Mouse (Mus musculus): ENCODE data around the gene Uhrf1bp1. TPM values are rescaled to one million over a fixed set of nuclear protein-coding genes. Genes with fewer than 3 reads are reported as not detected.

The Uhrf1bp1 gene
- polyA plus RNA-seq, 1 experiment from 2014 or later: 1.4 TPM

DNA sequence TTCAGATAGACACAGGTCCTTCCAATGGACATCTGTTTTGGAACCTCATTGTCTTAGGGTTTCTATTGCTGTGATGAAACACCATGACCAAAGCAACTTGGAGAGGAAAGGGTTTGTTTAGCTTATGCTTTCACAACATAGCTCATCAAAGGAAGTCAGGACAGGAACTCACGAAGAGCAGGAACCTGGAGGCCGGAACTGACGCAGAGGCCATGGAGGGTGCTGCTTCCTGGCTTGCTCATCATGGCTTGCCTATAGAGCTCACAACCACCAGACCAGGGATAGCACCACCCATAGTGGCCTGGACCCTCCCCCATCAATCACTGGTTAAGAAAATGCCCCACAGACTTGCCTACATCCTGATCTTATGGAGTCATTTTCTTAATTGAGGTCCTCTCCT is 78.8 kb downstream of the Uhrf1bp1 start:
- Histone ChIP-seq H3K36me3 (ENCODE audit: control insufficient read depth, insufficient read depth) (no peaks in the 10 kb centered on the region), H3K4me3 (ENCODE audit: low read depth, low read length) (no peak overlapping the region), H3K9me3 (ENCODE audit: control insufficient read depth) (no peaks in the 10 kb centered on the region), H3K4me1 (replicated peaks; ENCODE audit: control insufficient read depth, insufficient read depth, low read length) (peaks cover 8% of the 10 kb centered on the region; the same call in 1 of the 2 replicates), H3K27ac (ENCODE audit: low read depth, low read length) (no peak overlapping the region), H3K27me3 (replicated peaks; ENCODE audit: control insufficient read depth, insufficient read depth, low read length) (no peaks in the 10 kb centered on the region), H3K4me2 (replicated peaks; ENCODE audit: low read depth) (no peak overlapping the region), H3K9ac (ENCODE audit: low read depth, low read length) (no peak overlapping the region)
- no peak for ATAC-seq
- WGBS: 78% methylated on average over 3 of the region's 3 CpGs
- no peak for TF ChIP-seq CTCF (IDR thresholded peaks at IDR 0.05; ENCODE audit: low read depth)

DNA sequence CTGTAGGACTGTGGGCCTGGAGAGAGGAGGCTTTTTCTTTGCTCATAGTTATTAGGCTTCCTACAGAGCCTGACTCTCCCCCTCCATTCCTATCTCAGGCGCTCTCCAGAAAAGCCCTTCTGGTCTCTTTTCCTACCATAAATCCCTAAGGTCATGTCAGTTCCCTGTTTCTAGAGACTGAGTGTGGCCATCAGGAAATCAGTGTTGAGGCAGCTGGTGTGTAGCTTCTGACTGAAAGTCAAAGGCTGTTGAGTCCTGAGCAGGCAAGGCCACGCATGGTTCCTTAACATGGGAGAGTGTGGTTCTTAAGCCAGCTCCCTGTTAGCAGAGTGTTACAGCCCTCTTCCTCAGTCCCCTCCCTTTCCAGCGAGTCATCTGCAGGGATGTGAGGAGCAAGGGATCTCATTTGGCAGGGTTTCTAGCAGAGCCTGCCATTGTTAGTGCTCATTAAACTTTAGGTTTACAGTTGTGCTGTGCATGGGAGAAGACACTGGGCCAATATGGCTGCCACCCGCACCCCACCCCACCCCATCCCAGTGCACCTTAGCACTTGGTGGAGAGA is 80.9 kb downstream of the Uhrf1bp1 start:
- no peak overlapping the region for H3K9ac ChIP-seq (ENCODE audit: low read depth, low read length)
- H3K36me3 ChIP-seq (ENCODE audit: control insufficient read depth, insufficient read depth): no peaks in the 10 kb centered on the region
- H3K4me1 ChIP-seq (replicated peaks; ENCODE audit: control insufficient read depth, insufficient read depth, low read length): peaks cover 8% of the 10 kb centered on the region; the same call in 1 of the 2 replicates
- no peak overlapping the region for H3K4me3 ChIP-seq (ENCODE audit: low read depth, low read length)
- no peak for TF ChIP-seq CTCF (IDR thresholded peaks at IDR 0.05; ENCODE audit: low read depth)
- ATAC-seq: no peak
- WGBS: 78% methylated on average over 4 of the region's 4 CpGs
- H3K4me2 ChIP-seq (replicated peaks; ENCODE audit: low read depth): no peak overlapping the region
- no peak overlapping the region; the same call in 1 of the 2 replicates for H3K27ac ChIP-seq (ENCODE audit: low read depth, low read length)
- no peaks in the 10 kb centered on the region for H3K9me3 ChIP-seq (ENCODE audit: control insufficient read depth)
- H3K27me3 ChIP-seq (replicated peaks; ENCODE audit: control insufficient read depth, insufficient read depth, low read length): no peaks in the 10 kb centered on the region

DNA sequence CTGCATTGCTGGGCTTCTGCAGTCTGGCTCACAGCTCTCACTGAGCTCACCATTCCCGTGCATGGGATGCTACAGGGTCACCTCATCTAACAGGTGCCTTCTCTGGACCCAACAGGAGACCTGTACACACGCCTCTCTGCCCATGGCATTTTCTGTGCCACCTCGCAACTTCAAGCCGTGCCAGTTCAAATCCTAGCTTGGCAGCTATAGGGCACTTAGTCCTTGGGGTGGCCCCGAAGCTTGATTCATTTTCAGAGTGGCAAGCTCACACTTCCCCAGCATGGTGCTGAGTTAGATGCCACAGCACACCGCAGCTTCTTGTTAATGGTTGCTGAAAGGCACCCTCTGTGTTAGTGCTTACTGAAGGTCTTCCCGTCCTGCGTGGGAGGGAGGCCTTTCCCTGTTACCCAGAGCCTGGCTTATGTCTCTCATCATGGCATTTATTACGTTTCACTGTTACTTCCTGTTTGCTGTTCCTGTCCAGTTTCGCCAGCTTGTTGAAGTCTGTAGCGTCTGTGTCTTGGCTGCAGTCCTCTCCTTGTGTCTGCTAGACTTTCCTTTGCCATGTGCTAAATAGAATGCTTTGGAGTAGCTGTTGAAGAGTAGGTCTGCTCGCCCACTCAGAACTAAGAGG is 82.0 kb downstream of the Uhrf1bp1 start:
- H3K4me3 ChIP-seq (ENCODE audit: low read depth, low read length): no peak overlapping the region
- TF ChIP-seq CTCF (IDR thresholded peaks at IDR 0.05; ENCODE audit: low read depth): no peak
- peaks cover 4% of the 10 kb centered on the region; the same call in 1 of the 2 replicates for H3K4me1 ChIP-seq (replicated peaks; ENCODE audit: control insufficient read depth, insufficient read depth, low read length)
- H3K4me2 ChIP-seq (replicated peaks; ENCODE audit: low read depth): no peak overlapping the region
- no peaks in the 10 kb centered on the region for H3K9me3 ChIP-seq (ENCODE audit: control insufficient read depth)
- 60% methylated on average over 12 of the region's 12 CpGs for WGBS
- H3K36me3 ChIP-seq (ENCODE audit: control insufficient read depth, insufficient read depth): no peaks in the 10 kb centered on the region
- no peak overlapping the region for H3K9ac ChIP-seq (ENCODE audit: low read depth, low read length)
- H3K27ac ChIP-seq (ENCODE audit: low read depth, low read length): 0 out of 2 replicates have a peak overlapping the region, but pooled peaks have one; percentile 5
- no peak for ATAC-seq
- H3K27me3 ChIP-seq (replicated peaks; ENCODE audit: control insufficient read depth, insufficient read depth, low read length): no peaks in the 10 kb centered on the region

DNA sequence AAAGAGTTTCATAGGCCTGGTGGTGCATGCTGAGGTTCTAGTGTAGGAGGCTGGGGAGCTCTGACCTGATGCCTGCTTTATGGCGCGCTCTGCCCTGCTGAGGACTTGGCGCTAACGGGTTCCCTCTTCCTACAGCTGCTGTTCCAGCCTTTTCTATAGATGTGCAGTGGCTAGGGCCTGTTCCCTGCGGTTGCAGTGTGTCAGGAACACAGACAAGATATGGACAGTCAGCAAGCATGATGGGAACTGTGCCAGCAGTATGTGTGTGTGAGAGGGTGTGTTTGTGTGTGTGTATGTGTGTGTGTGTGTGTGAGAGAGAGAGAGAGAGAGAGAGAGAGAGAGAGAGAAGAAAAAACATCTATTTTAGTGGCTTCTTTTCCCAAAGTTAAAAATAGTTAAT is 82.8 kb downstream of the Uhrf1bp1 start:
- no peak for TF ChIP-seq CTCF (IDR thresholded peaks at IDR 0.05; ENCODE audit: low read depth)
- Histone ChIP-seq H3K36me3 (ENCODE audit: control insufficient read depth, insufficient read depth) (no peaks in the 10 kb centered on the region), H3K9me3 (ENCODE audit: control insufficient read depth) (no peaks in the 10 kb centered on the region), H3K9ac (ENCODE audit: low read depth, low read length) (no peak overlapping the region), H3K4me1 (replicated peaks; ENCODE audit: control insufficient read depth, insufficient read depth, low read length) (peaks cover 4% of the 10 kb centered on the region; the same call in 1 of the 2 replicates), H3K4me2 (replicated peaks; ENCODE audit: low read depth) (no peak overlapping the region), H3K27ac (ENCODE audit: low read depth, low read length) (no peak overlapping the region; the same call in 1 of the 2 replicates), H3K4me3 (ENCODE audit: low read depth, low read length) (no peak overlapping the region), H3K27me3 (replicated peaks; ENCODE audit: control insufficient read depth, insufficient read depth, low read length) (no peaks in the 10 kb centered on the region)
- WGBS: 80% methylated on average over 5 of the region's 5 CpGs
- no peak for ATAC-seq

DNA sequence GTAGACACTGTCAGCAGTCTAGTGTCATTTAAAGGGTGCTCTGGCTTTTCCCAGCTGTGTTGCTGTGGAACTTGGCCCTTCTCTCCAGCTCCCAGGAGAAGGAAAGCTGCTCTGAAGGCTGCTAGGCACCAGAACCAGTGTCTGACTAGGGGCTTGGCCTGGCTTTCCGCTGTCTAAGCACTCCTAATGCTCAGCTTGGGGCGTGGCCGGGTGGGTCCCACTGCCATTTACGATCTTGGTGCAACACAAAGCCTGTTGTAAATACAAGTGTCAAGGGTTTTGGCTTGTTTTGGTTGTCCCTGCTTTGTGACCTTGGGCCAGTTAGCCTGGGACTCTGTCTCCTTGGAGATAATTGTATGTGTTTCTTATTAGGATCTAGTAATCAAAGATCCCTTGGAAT is 84.1 kb downstream of the Uhrf1bp1 start:
- no peak overlapping the region for H3K4me2 ChIP-seq (replicated peaks; ENCODE audit: low read depth)
- no peaks in the 10 kb centered on the region for H3K27me3 ChIP-seq (replicated peaks; ENCODE audit: control insufficient read depth, insufficient read depth, low read length)
- H3K4me1 ChIP-seq (replicated peaks; ENCODE audit: control insufficient read depth, insufficient read depth, low read length): peaks cover 4% of the 10 kb centered on the region; the same call in 1 of the 2 replicates
- H3K9me3 ChIP-seq (ENCODE audit: control insufficient read depth): no peaks in the 10 kb centered on the region
- no peak overlapping the region for H3K4me3 ChIP-seq (ENCODE audit: low read depth, low read length)
- 36% methylated on average over 4 of the region's 4 CpGs for WGBS
- no peak for ATAC-seq
- TF ChIP-seq CTCF (IDR thresholded peaks at IDR 0.05; ENCODE audit: low read depth): no peak
- no peaks in the 10 kb centered on the region for H3K36me3 ChIP-seq (ENCODE audit: control insufficient read depth, insufficient read depth)
- H3K9ac ChIP-seq (ENCODE audit: low read depth, low read length): no peak overlapping the region
- H3K27ac ChIP-seq (ENCODE audit: low read depth, low read length): no peak overlapping the region

DNA sequence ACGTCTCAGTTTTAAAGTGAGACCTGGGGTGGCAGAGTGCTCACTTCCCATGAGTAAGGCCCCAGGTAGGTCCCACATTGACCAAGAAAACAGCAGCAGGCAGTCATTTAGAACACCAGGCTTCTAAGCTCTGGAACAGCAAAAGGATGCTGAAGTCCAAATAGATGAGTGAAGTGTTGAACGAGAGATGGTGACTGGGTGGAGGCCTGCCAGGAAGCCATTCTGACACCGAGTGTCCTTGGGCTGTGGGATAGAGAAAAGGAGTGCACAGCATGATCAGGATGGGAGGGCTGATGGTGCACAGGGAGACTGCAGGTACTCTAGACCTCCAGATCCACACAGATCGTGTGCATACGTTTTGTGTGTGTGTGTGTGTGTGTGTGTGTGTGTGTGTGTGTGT is 84.9 kb downstream of the Uhrf1bp1 start:
- no peak overlapping the region for H3K4me2 ChIP-seq (replicated peaks; ENCODE audit: low read depth)
- H3K27me3 ChIP-seq (replicated peaks; ENCODE audit: control insufficient read depth, insufficient read depth, low read length): no peaks in the 10 kb centered on the region
- no peak for ATAC-seq
- H3K9me3 ChIP-seq (ENCODE audit: control insufficient read depth): no peaks in the 10 kb centered on the region
- no peak overlapping the region for H3K9ac ChIP-seq (ENCODE audit: low read depth, low read length)
- WGBS: 62% methylated on average over 5 of the region's 5 CpGs
- no peak overlapping the region for H3K4me3 ChIP-seq (ENCODE audit: low read depth, low read length)
- no peak overlapping the region; the same call in 1 of the 2 replicates for H3K27ac ChIP-seq (ENCODE audit: low read depth, low read length)
- no peak for TF ChIP-seq CTCF (IDR thresholded peaks at IDR 0.05; ENCODE audit: low read depth)
- no peaks in the 10 kb centered on the region for H3K36me3 ChIP-seq (ENCODE audit: control insufficient read depth, insufficient read depth)
- H3K4me1 ChIP-seq (replicated peaks; ENCODE audit: control insufficient read depth, insufficient read depth, low read length): peaks cover 13% of the 10 kb centered on the region; the same call in 1 of the 2 replicates

Data from intestine, postnatal 0 days (tissue).